Mouse (Mus musculus) E14TG2a.4 (cell line): ENCODE results near the gene Kcnd3.

Experiments
- H3K27me3 ChIP-seq: 2 replicates; pipeline ENCODE4 v1.6.1; 2014; ENCODE audit warnings: low read length, control low read depth; ENCODE audit not compliant: insufficient read depth
- H3K36me3 ChIP-seq: 2 replicates; pipeline ENCODE4 v1.6.1; 2014; ENCODE audit warnings: low read length, control low read depth; ENCODE audit not compliant: insufficient read depth
- H3K4me1 ChIP-seq: replicated peaks from 2 replicates; pipeline ENCODE4 v1.6.1; 2014; ENCODE audit warnings: low read depth, low read length, control low read depth
- H3K4me3 ChIP-seq: replicated peaks from 2 replicates; pipeline ENCODE4 v1.5.1; 2014; ENCODE audit warnings: mild to moderate bottlenecking, low read length
- H3K9me3 ChIP-seq: 2 replicates; pipeline ENCODE4 v1.6.1; 2014; ENCODE audit warnings: low read length, control low read depth
- CTCF ChIP-seq: conservative IDR thresholded peaks from 2 replicates; pipeline ENCODE4 v1.5.1; 2014; ENCODE audit warnings: low read length
- NANOG ChIP-seq: IDR thresholded peaks from 2 replicates; pipeline ENCODE4 v1.6.1; 2014; ENCODE audit warnings: borderline replicate concordance, low read length, mixed read lengths
- POU5F1 ChIP-seq: IDR thresholded peaks from 2 replicates; pipeline ENCODE4 v1.6.1; 2014; ENCODE audit warnings: low read length, borderline replicate concordance

Kcnd3 gene

DNA sequence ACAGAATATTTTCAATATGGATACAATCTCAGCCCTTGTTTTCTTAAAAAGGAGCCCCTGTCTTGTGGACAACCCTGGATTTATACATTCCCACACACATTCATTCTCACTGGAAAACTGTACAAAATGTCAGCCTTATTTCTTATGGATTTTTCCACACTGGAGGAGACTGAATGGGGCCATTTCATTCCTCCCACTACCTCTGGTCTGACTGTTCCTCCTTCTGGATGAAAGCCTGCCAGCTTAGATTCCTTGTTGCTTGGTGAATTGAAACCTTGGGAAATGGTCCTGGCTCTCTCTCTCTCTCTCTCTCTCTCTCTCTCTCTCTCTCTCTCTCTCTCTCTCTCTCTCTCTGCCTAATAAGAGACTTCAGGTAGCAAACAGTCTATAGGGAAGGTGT, 260.7 kb downstream of the Kcnd3 start:
- peaks cover 21% of the 10 kb centered on the region for H3K27me3 ChIP-seq
- peaks cover 23% of the 10 kb centered on the region for H3K4me1 ChIP-seq
- TF ChIP-seq CTCF (no peak), NANOG (no peak), POU5F1 (no peak)
- H3K9me3 ChIP-seq: no peaks in the 10 kb centered on the region
- H3K4me3 ChIP-seq: no peak overlapping the region
- peaks cover 21% of the 10 kb centered on the region for H3K36me3 ChIP-seq

DNA sequence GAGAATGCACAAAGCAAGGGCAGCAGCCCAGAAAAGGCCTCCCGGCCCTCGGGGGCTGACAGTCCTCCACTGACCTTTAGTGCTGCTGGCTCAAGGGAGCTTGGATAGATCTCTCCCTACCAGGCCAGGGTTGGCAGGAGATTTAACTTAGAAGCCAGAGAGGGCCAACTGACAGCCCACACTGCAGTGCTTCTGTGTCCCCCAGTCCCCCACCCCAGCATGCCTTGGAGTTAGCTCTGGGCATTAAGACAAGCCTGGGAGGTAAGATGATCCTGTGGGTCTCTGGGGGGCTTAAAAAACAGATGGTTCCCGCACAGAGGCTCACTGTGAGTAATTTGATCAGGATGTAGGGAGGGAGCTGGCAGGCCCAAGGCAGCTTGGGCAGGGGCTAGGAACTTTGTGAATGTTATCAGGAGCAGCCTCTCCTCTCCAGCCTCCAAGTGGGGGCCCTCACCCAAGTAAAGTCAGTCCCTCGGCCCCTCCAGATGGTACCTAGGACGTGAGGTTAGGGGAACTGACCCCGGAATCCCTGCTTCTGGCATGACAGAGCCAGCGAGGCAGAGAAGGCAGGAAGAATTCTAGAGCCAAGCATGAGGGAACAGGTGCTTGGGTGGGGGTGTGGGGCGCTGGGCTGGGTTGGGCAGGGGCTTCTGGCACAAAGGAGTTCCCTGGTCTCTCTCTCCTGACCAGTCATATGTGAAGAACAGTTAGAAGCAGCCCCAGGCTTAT, 262.1 kb downstream of the Kcnd3 start:
- H3K9me3 ChIP-seq: no peaks in the 10 kb centered on the region
- H3K36me3 ChIP-seq: peaks cover 21% of the 10 kb centered on the region
- H3K4me1 ChIP-seq: peaks cover 27% of the 10 kb centered on the region
- peaks cover 16% of the 10 kb centered on the region for H3K27me3 ChIP-seq
- TF ChIP-seq POU5F1 (no peak), NANOG (no peak), CTCF (no peak)
- no peak overlapping the region for H3K4me3 ChIP-seq

DNA sequence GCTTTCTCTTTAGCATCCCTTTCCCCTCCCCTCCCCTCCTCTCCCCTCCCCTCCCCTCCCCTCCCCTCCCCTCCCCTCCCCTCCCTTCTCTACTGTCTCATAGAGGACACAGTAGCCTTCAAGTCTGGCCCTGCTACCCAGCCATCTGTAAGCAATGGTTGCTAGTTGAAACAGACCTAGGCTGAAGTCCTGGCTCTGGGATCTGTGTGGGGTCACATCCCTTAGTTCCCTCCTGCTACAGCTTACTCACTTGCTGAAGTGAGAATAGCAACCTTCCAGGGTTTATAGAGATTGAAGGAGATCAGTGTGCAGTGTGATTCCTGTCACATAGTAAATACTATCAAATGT, 262.7 kb downstream of the Kcnd3 start:
- Histone ChIP-seq H3K9me3 (no peaks in the 10 kb centered on the region), H3K4me1 (peaks cover 27% of the 10 kb centered on the region), H3K27me3 (peaks cover 13% of the 10 kb centered on the region), H3K4me3 (no peak overlapping the region), H3K36me3 (peaks cover 21% of the 10 kb centered on the region)
- TF ChIP-seq CTCF (no peak), POU5F1 (no peak), NANOG (no peak)

DNA sequence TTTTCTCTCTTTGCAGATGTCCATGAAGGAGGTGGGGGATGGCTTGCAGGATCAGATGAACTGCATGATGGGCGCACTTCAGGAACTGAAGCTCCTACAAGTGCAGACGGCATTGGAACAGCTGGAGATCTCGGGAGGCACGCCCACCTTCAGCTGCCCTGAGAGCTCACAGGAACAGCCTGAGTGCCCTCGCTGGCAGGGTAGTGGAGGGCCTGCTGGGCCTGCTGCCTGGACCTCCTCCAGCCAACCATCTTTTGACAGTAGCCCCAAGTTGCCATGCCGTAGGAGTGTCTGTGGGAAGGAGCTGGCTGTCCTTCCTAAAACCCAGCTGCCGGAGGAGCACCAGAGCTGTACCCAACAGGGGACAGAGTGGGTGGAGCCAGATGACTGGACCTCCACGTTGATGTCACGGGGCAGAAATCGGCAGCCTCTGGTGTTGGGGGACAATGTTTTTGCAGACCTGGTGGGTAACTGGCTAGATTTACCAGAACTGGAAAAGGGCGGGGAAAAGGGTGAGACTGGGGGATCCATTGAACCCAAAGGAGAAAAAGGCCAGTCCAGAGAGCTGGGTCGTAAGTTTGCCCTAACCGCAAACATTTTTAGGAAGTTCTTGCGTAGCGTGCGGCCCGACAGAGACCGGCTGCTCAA, 264.3 kb downstream of the Kcnd3 start:
- H3K9me3 ChIP-seq: no peaks in the 10 kb centered on the region
- no peak for TF ChIP-seq CTCF
- no peak for TF ChIP-seq NANOG
- TF ChIP-seq POU5F1: no peak
- H3K4me1 ChIP-seq: peaks cover 34% of the 10 kb centered on the region
- peaks cover 13% of the 10 kb centered on the region for H3K36me3 ChIP-seq
- peak overlapping the region; percentile 37 for H3K4me3 ChIP-seq
- H3K27me3 ChIP-seq: peaks cover 5% of the 10 kb centered on the region; the same call in 1 of the 2 replicates

- H3K4me1 ChIP-seq: peaks cover 34% of the 10 kb centered on the region
- H3K4me3 ChIP-seq: no peak overlapping the region
- no peaks in the 10 kb centered on the region for H3K27me3 ChIP-seq
- H3K36me3 ChIP-seq: peaks cover 9% of the 10 kb centered on the region
- TF ChIP-seq CTCF: no peak
- TF ChIP-seq NANOG: no peak
- TF ChIP-seq POU5F1: no peak
- H3K9me3 ChIP-seq: no peaks in the 10 kb centered on the region
Measured at GRCm38 (mm10) chr3:105717856-105718555, 265.9 kb downstream of the Kcnd3 start.

DNA sequence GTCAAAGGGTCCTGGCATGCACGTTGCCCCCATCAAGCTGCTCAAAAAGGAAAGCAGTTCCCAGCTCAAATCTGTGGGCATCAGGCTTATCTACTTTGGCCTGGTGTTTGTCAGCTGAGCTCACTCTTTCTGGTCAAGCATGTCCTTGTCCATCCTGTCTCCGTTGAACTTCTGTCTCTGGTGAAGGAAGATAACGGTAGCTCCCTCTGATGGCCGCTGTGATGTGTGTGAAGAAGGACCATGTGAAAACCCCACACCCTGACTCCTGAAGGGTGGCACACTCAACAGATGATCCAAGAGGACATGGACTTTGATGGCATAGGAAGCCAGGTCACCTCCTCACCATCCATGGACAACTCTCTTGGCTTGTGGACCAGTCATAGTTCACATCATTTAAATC, 266.6 kb downstream of the Kcnd3 start:
- TF ChIP-seq CTCF: no peak
- no peak for TF ChIP-seq NANOG
- no peak for TF ChIP-seq POU5F1
- Histone ChIP-seq H3K27me3 (no peaks in the 10 kb centered on the region), H3K9me3 (no peaks in the 10 kb centered on the region)

DNA sequence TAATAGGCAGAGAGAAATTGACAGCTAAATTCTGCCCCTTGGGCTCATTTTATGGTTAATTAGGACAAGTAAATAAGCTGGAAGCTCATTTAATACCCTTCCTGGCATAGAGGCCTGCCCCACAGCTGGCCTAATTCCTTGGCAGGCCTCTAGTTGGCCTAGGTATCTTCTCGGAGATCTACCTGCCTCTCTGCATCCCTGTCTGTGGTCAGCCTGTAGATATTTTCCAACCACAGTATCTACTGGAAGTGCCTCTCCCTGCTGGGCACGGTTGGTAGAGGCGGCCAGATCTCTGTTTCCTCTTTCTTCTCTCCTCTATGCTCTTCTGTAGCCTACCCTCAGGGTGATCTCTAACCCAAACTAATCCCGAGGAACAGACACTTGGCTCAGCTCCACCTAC, 267.8 kb downstream of the Kcnd3 start:
- H3K4me3 ChIP-seq: no peak overlapping the region
- no peak for TF ChIP-seq CTCF
- TF ChIP-seq NANOG: no peak
- TF ChIP-seq POU5F1: no peak
- H3K27me3 ChIP-seq: no peaks in the 10 kb centered on the region
- H3K9me3 ChIP-seq: no peaks in the 10 kb centered on the region
- H3K4me1 ChIP-seq: peaks cover 25% of the 10 kb centered on the region
- H3K36me3 ChIP-seq: peaks cover 9% of the 10 kb centered on the region

More for the DNA sequence above, 266.6 kb downstream of the Kcnd3 start:
- peaks cover 33% of the 10 kb centered on the region for H3K4me1 ChIP-seq
- peaks cover 9% of the 10 kb centered on the region for H3K36me3 ChIP-seq
- no peak overlapping the region for H3K4me3 ChIP-seq

DNA sequence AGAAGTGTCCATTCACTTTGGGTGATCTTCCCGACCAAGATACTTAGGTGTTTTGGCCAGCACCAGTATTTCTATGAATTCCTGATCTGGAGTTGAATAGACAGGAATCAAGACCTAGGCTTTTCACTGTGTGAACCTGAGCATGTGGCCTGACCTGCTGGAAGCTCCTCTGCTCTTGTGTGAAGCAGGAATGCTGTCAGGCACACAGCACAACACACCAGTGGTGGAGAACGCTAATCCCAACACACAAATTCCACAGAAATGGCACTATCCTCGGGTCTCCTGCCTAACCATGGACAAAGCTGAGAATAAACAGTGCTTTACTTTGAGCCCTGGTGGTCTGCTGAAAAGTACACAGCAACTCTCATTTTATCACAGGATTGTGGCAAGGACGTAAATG, 268.4 kb downstream of the Kcnd3 start:
- TF ChIP-seq POU5F1: no peak
- TF ChIP-seq NANOG: no peak
- TF ChIP-seq CTCF: no peak
- Histone ChIP-seq H3K36me3 (peaks cover 9% of the 10 kb centered on the region), H3K4me1 (peaks cover 25% of the 10 kb centered on the region), H3K27me3 (no peaks in the 10 kb centered on the region), H3K9me3 (no peaks in the 10 kb centered on the region), H3K4me3 (no peak overlapping the region)

DNA sequence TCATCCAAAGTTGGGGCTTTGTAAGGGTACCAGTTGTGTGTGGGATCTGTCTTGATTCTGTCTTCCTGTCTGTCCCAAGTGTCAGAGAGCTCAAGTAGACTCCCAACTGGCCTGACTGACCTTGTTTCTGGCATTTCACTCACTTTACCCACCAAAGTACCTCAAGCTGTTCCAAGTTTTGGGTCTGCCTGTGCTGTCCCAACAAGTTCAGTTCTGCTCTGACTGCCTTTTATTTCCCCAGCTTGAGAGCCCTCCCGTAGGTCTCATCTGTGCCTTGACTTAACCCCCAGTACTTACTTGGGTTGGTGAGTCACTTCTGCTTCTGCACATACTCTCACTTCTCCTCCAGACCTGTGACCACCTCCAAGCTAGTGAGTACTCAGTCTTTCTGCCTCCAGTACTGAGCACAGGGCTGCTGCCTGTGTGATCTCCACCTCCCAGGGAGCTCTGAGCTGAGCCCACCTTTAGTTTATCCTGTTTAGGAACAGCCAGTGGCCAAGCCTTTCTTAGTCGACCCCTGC, 269.6 kb downstream of the Kcnd3 start:
- Histone ChIP-seq H3K9me3 (no peaks in the 10 kb centered on the region), H3K36me3 (0 out of 2 replicates have a peak, but pooled peaks cover under 1% of the 10 kb centered on the region), H3K27me3 (no peaks in the 10 kb centered on the region), H3K4me3 (no peak overlapping the region), H3K4me1 (peaks cover 15% of the 10 kb centered on the region)
- TF ChIP-seq NANOG (no peak), CTCF (no peak), POU5F1 (no peak)
